Comparison of ENCODE assay signal across 11 mouse cellular contexts in the genomic region with DNA sequence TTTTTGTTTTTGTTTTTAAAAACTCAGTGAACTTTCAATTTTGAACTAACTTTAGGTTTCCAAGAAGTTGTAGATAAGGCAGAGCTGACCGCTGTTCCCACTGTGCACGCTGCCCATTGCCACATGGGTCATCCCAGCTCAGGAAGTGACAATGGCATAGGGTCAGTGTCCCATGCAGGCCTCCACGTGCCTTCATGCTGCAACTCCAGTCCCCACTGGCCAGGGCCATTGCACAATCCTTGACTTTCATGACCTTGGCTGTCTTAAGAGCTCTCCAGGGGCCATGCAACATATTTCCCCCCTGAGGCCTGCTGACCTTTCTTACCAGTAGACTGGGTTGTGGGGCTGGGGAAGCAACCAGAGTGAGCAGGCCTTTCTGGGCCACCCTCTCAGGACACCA. TPM values are rescaled to one million over a fixed set of nuclear protein-coding genes. Genes with fewer than 3 reads are reported as not detected.
A peak's percentile ranks its signal among the peaks of the same experiment; 100 is the strongest.
DNase-seq lines count a peak whose midpoint lies in the region; ATAC-seq lines count a peak whose summit lies in the region.
"Had no signal": no experiment of that assay in that cellular context is flagged by ENCODE, and none has a peak within 500 bp of the region (broad histone marks: within the 10 kb centered on the region; RNA-seq: fewer than 3 reads in every experiment).

No protein-coding gene starts in this region.

- H3K4me3 ChIP-seq in heart, embryonic 15.5 days: no peak overlapping the region
- H3K4me3 ChIP-seq in forebrain, embryonic 13.5 days: no peak overlapping the region
- H3K4me3 ChIP-seq: heart, embryonic 13.5 days; midbrain, embryonic 10.5 days had no signal

- peaks cover 17% of the 10 kb centered on the region for H3K36me3 ChIP-seq in heart, embryonic 15.5 days
- H3K36me3 ChIP-seq in forebrain, embryonic 13.5 days (ENCODE audit: poor library complexity, severe bottlenecking): peaks cover 56% of the 10 kb centered on the region

- DNase-seq in heart, postnatal 4 days: no peak
- peak; percentile 84 for DNase-seq in adipocyte (ENCODE audit: low spot score)
- DNase-seq in induced T-regulatory cell, adult 2 months (ENCODE audit: low read depth): peak; percentile 51
- peak; percentile 66 for DNase-seq in lung, postnatal 25 days (ENCODE audit: low spot score)
- DNase-seq in T-cell, adult 2 months (ENCODE audit: low spot score): no peak
- DNase-seq in thymus, postnatal 36 days: no peak
- DNase-seq: layer of hippocampus, postnatal 36 days had no signal

- H3K27me3 ChIP-seq in heart, embryonic 15.5 days: no peaks in the 10 kb centered on the region
- H3K27me3 ChIP-seq in forebrain, embryonic 13.5 days: no peaks in the 10 kb centered on the region
- H3K27me3 ChIP-seq: heart, embryonic 13.5 days had no signal

- ATAC-seq in heart, embryonic 15.5 days (replicated peaks; ENCODE audit: insufficient number of reproducible peaks, insufficient read depth, low FRiP score, low read depth): no peak
- ATAC-seq in forebrain, embryonic 13.5 days: no peak

- H3K9ac ChIP-seq in heart, embryonic 15.5 days: no peak overlapping the region
- no peak overlapping the region for H3K9ac ChIP-seq in forebrain, embryonic 13.5 days
- H3K9ac ChIP-seq: heart, embryonic 13.5 days had no signal

- 66% methylated on average over 3 of the region's 3 CpGs for WGBS in heart, embryonic 15.5 days
- WGBS in forebrain, embryonic 13.5 days: 96% methylated on average over 3 of the region's 3 CpGs

- H3K4me2 ChIP-seq in heart, embryonic 15.5 days: no peak overlapping the region
- no peak overlapping the region for H3K4me2 ChIP-seq in forebrain, embryonic 13.5 days
- H3K4me2 ChIP-seq: heart, embryonic 13.5 days had no signal

- H3K4me1 ChIP-seq in heart, embryonic 15.5 days (replicated peaks): peaks cover 51% of the 10 kb centered on the region
- peaks cover 12% of the 10 kb centered on the region for H3K4me1 ChIP-seq in forebrain, embryonic 13.5 days
- H3K4me1 ChIP-seq: midbrain, embryonic 10.5 days had no signal

- H3K9me3 ChIP-seq in heart, embryonic 15.5 days (replicated peaks): no peaks in the 10 kb centered on the region
- no peaks in the 10 kb centered on the region; the same call in 1 of the 2 replicates for H3K9me3 ChIP-seq in forebrain, embryonic 13.5 days (replicated peaks)
- H3K9me3 ChIP-seq: heart, embryonic 13.5 days had no signal

- 0 out of 2 replicates have a peak overlapping the region, but pooled peaks have one; percentile 19 for H3K27ac ChIP-seq in heart, embryonic 15.5 days
- no peak overlapping the region for H3K27ac ChIP-seq in forebrain, embryonic 13.5 days
- H3K27ac ChIP-seq: heart, embryonic 13.5 days had no signal

RNA-seq across cellular contexts. Expression of a gene that starts 9.4 kb away (rescaled TPM):
- 30.8 and 38.1 TPM in 2 replicates for polyA plus RNA-seq in heart, embryonic 15.5 days (2015; fragmentation: Nextera tagmentation; extraction: Ambion mirVana)
- total RNA-seq in heart, postnatal 4 days (2021): 10 to 100 TPM; 66.9 to 69.5 TPM
- polyA plus RNA-seq in forebrain, embryonic 13.5 days (2015; fragmentation: Nextera tagmentation; extraction: Ambion mirVana): 39.4 and 40.2 TPM in 2 replicates

RNA-seq across cellular contexts. Expression of a gene that starts 10.1 kb away (rescaled TPM):
- polyA plus RNA-seq in heart, embryonic 15.5 days (2015; fragmentation: Nextera tagmentation; extraction: Ambion mirVana): 75.0 and 92.0 TPM in 2 replicates
- total RNA-seq in heart, postnatal 4 days (2021): 100 to 1,000 TPM; 109 to 115 TPM
- polyA plus RNA-seq in forebrain, embryonic 13.5 days (2015; fragmentation: Nextera tagmentation; extraction: Ambion mirVana): 95.9 and 109 TPM in 2 replicates

Comparison
In these comparisons a context has a peak if more than half of its experiments do, and no peak if none do; other contexts are left out.
1. DNase-seq: peak in adipocyte (single experiment), induced T-regulatory cell, adult 2 months (single experiment) and lung, postnatal 25 days (single experiment); none in heart, postnatal 4 days (single experiment), T-cell, adult 2 months (single experiment) and thymus, postnatal 36 days (0 of 2).